8 mouse cellular contexts compared by ENCODE assay signal in genomic region chr10:128589464-128590192, GRCm38 (mm10). TPM values are rescaled to one million over a fixed set of nuclear protein-coding genes. Genes with fewer than 3 reads are reported as not detected.
DNase-seq lines count a peak whose midpoint lies in the region; ATAC-seq and TF ChIP-seq lines count a peak whose summit lies in the region.

Erbb3 (minus strand) TSS chr10:128589652.

- WGBS in forebrain, embryonic 10.5 days: 0% methylated on average over 43 of the region's 43 CpGs
- under 1% methylated on average over 41 of the region's 43 CpGs for whole genome bisulfite sequencing in hindbrain, embryonic 11.5 days
- under 1% methylated on average over 40 of the region's 43 CpGs for WGBS in limb, embryonic 13.5 days
- WGBS in midbrain, embryonic 12.5 days: under 1% methylated on average over 40 of the region's 43 CpGs
- 1% methylated on average over 37 of the region's 43 CpGs for WGBS in stomach, postnatal 0 days

- H3K9ac ChIP-seq in ES-E14 (ENCODE audit: insufficient read depth, low read depth, low read length, poor library complexity, severe bottlenecking): peak within 1 kb of the TSS; percentile 80
- H3K9ac ChIP-seq in hindbrain, embryonic 11.5 days (ENCODE audit: low read depth, low read length): peak within 1 kb of the TSS; percentile 50
- H3K9ac ChIP-seq in limb, embryonic 13.5 days: peak within 1 kb of the TSS; percentile 66
- H3K9ac ChIP-seq in midbrain, embryonic 12.5 days (replicated peaks): peak within 1 kb of the TSS; percentile 60
- H3K9ac ChIP-seq in stomach, postnatal 0 days (ENCODE audit: low read length): peak within 1 kb of the TSS; percentile 80

- no peaks in the 10 kb centered on the region for H3K9me3 ChIP-seq in ES-E14 (ENCODE audit: control insufficient read depth, insufficient read depth, low read depth, low read length)
- H3K9me3 ChIP-seq in forebrain, embryonic 10.5 days: no peaks in the 10 kb centered on the region
- H3K9me3 ChIP-seq in hindbrain, embryonic 11.5 days (ENCODE audit: control insufficient read depth, low read length): no peaks in the 10 kb centered on the region
- no peaks in the 10 kb centered on the region for H3K9me3 ChIP-seq in limb, embryonic 13.5 days
- H3K9me3 ChIP-seq in midbrain, embryonic 12.5 days: no peaks in the 10 kb centered on the region
- no peaks in the 10 kb centered on the region for H3K9me3 ChIP-seq in stomach, postnatal 0 days (ENCODE audit: control insufficient read depth, low read length)

- intact Hi-C loops in left cerebral cortex, postnatal 14 days (cut with DNase I): no loop called here

- no peaks in the 10 kb centered on the region for H3K36me3 ChIP-seq in ES-E14 (ENCODE audit: control insufficient read depth, insufficient read depth, low read length, poor library complexity, severe bottlenecking)
- no peaks in the 10 kb centered on the region for H3K36me3 ChIP-seq in forebrain, embryonic 10.5 days (replicated peaks)
- H3K36me3 ChIP-seq in hindbrain, embryonic 11.5 days (ENCODE audit: control insufficient read depth, insufficient read depth, low read length): no peaks in the 10 kb centered on the region
- no peaks in the 10 kb centered on the region for H3K36me3 ChIP-seq in limb, embryonic 13.5 days
- no peaks in the 10 kb centered on the region for H3K36me3 ChIP-seq in midbrain, embryonic 12.5 days
- no peaks in the 10 kb centered on the region for H3K36me3 ChIP-seq in stomach, postnatal 0 days (ENCODE audit: control insufficient read depth, insufficient read depth, low read length)

- TF ChIP-seq CTCF in stomach, postnatal 0 days (IDR thresholded peaks at IDR 0.05; ENCODE audit: low read depth): no peak

- H3K27me3 ChIP-seq in forebrain, embryonic 10.5 days (ENCODE audit: poor library complexity, severe bottlenecking): peaks cover 57% of the 10 kb centered on the region
- H3K27me3 ChIP-seq in hindbrain, embryonic 11.5 days (ENCODE audit: control insufficient read depth, insufficient read depth, low read length): peaks cover 33% of the 10 kb centered on the region
- H3K27me3 ChIP-seq in limb, embryonic 13.5 days: peaks cover 62% of the 10 kb centered on the region
- peaks cover 56% of the 10 kb centered on the region for H3K27me3 ChIP-seq in midbrain, embryonic 12.5 days
- no peaks in the 10 kb centered on the region for H3K27me3 ChIP-seq in stomach, postnatal 0 days (ENCODE audit: control insufficient read depth, insufficient read depth, low read length)

- peak within 1 kb of the TSS; percentile 79 to 86 for H3K4me3 ChIP-seq in ES-E14 (ENCODE audit: insufficient read depth in 1 of 2, low read depth in 1 of 2, low read length in 2 of 2, poor library complexity in 1 of 2, severe bottlenecking in 1 of 2)
- H3K4me3 ChIP-seq in forebrain, embryonic 10.5 days: peak within 1 kb of the TSS; percentile 84
- H3K4me3 ChIP-seq in hindbrain, embryonic 11.5 days (ENCODE audit: low read depth, low read length): peak within 1 kb of the TSS; percentile 66
- H3K4me3 ChIP-seq in limb, embryonic 13.5 days: peak within 1 kb of the TSS; percentile 65
- H3K4me3 ChIP-seq in midbrain, embryonic 12.5 days: peak within 1 kb of the TSS; percentile 67
- H3K4me3 ChIP-seq in stomach, postnatal 0 days (ENCODE audit: low read depth, low read length): peak within 1 kb of the TSS; percentile 70

- peak; percentile 67 for DNase-seq in ES-E14 (ENCODE audit: low read depth, low spot score)
- DNase-seq in adrenal gland, adult 2 months: peak; percentile 86
- peak; percentile 47 for DNase-seq in forebrain, embryonic 10.5 days (ENCODE audit: extremely low spot score, low spot score)
- DNase-seq in hindbrain, embryonic 11.5 days (ENCODE audit: low spot score): peak; percentile 64
- DNase-seq in stomach, postnatal 0 days (ENCODE audit: low spot score): peak; percentile 93
- no peak for DNase-seq in left cerebral cortex, postnatal 14 days (ENCODE audit: low spot score in 2 of 2)

- peak; percentile 39 for TF ChIP-seq EP300 in stomach, postnatal 0 days (optimal IDR thresholded peaks at IDR 0.05)

- peak within 1 kb of the TSS; percentile 94 for H3K4me2 ChIP-seq in hindbrain, embryonic 11.5 days (replicated peaks; ENCODE audit: low read depth, low read length)
- H3K4me2 ChIP-seq in limb, embryonic 13.5 days (replicated peaks): peak within 1 kb of the TSS; percentile 99
- peak within 1 kb of the TSS; percentile 98 for H3K4me2 ChIP-seq in midbrain, embryonic 12.5 days (replicated peaks)
- peak within 1 kb of the TSS; percentile 98 for H3K4me2 ChIP-seq in stomach, postnatal 0 days (replicated peaks; ENCODE audit: low read depth)

- in situ Hi-C loops in ES-E14 (cut with MboI; ENCODE audit: low sequenced_read_pairs in 2 of 2, unreplicated experiment in 2 of 2): no loop called here

- peaks cover 7 to 25% of the 10 kb centered on the region in 2 experiments for H3K4me1 ChIP-seq in ES-E14 (ENCODE audit: control insufficient read depth in 2 of 2, insufficient read depth in 2 of 2, low read length in 2 of 2, poor library complexity in 1 of 2)
- H3K4me1 ChIP-seq in forebrain, embryonic 10.5 days: peaks cover 40% of the 10 kb centered on the region
- H3K4me1 ChIP-seq in hindbrain, embryonic 11.5 days (replicated peaks; ENCODE audit: control insufficient read depth, insufficient read depth, low read length): 0 out of 2 replicates have a peak, but pooled peaks cover 4% of the 10 kb centered on the region
- H3K4me1 ChIP-seq in limb, embryonic 13.5 days: peaks cover 37% of the 10 kb centered on the region
- peaks cover 12% of the 10 kb centered on the region for H3K4me1 ChIP-seq in midbrain, embryonic 12.5 days
- no peaks in the 10 kb centered on the region for H3K4me1 ChIP-seq in stomach, postnatal 0 days (replicated peaks; ENCODE audit: control insufficient read depth, insufficient read depth)

- ATAC-seq in hindbrain, embryonic 11.5 days (ENCODE audit: low FRiP score): peak; percentile 33; the same call in 1 of the 2 replicates
- ATAC-seq in limb, embryonic 13.5 days (ENCODE audit: low FRiP score, low read depth): peak; percentile 48
- ATAC-seq in midbrain, embryonic 12.5 days (ENCODE audit: low FRiP score, low read depth): peak; percentile 28; the same call in 1 of the 2 replicates
- ATAC-seq in stomach, postnatal 0 days (ENCODE audit: low FRiP score, low TSS enrichment): peak; percentile 84

- H3K27ac ChIP-seq in ES-E14 (ENCODE audit: insufficient read depth, low read depth, low read length, poor library complexity, severe bottlenecking): peak within 1 kb of the TSS; percentile 94
- peak within 1 kb of the TSS; percentile 80 for H3K27ac ChIP-seq in forebrain, embryonic 10.5 days
- H3K27ac ChIP-seq in hindbrain, embryonic 11.5 days (ENCODE audit: low read depth, low read length): peak within 1 kb of the TSS; percentile 47
- peak within 1 kb of the TSS; percentile 65; the same call in 1 of the 2 replicates for H3K27ac ChIP-seq in limb, embryonic 13.5 days
- no peak within 1 kb of the TSS for H3K27ac ChIP-seq in midbrain, embryonic 12.5 days (replicated peaks)
- peak within 1 kb of the TSS; percentile 98 for H3K27ac ChIP-seq in stomach, postnatal 0 days (replicated peaks)

TF ChIP-seq in ES-E14, 5 proteins besides CTCF, POLR2A, EP300 and RAD21:
- TF ChIP-seq ZC3H11A (IDR thresholded peaks at IDR 0.05; ENCODE audit: borderline replicate concordance, low read depth, low read length) (no peak), CHD2 (IDR thresholded peaks at IDR 0.05; ENCODE audit: low read depth, low read length) (no peak), MAFK (IDR thresholded peaks at IDR 0.05; ENCODE audit: insufficient read depth, low read depth, low read length) (0 out of 2 replicates have a peak, but pooled peaks have one; percentile 5), HCFC1 (IDR thresholded peaks at IDR 0.05; ENCODE audit: borderline replicate concordance, insufficient read depth, low read length) (peak; percentile 42; the same call in 1 of the 2 replicates), ZNF384 (IDR thresholded peaks at IDR 0.05; ENCODE audit: low read depth, low read length) (peak; percentile 76; the same call in 1 of the 2 replicates)

RNA-seq across cellular contexts. Expression of gene Erbb3, which starts in this region (rescaled TPM):
- total RNA-seq in ES-E14 (2012; rRNA removed): 24.9 and 30.3 TPM in 2 replicates
- total RNA-seq in adrenal gland, adult 2 months (2021): 1 to 10 TPM; 2.3 to 3.8 TPM
- 1.1 and 1.3 TPM in 2 replicates for polyA plus RNA-seq in adrenal gland, adult 2 months (2012; rRNA removed)
- polyA plus RNA-seq in forebrain, embryonic 10.5 days (2016; fragmentation: Nextera tagmentation; extraction: Ambion mirVana): 3.0 and 3.1 TPM in 2 replicates
- polyA plus RNA-seq in hindbrain, embryonic 11.5 days (2014; fragmentation: Nextera tagmentation; extraction: Ambion mirVana): 4.6 and 7.0 TPM in 2 replicates
- polyA plus RNA-seq in limb, embryonic 13.5 days (2015; fragmentation: Nextera tagmentation; extraction: Ambion mirVana): 14.5 and 17.5 TPM in 2 replicates
- 0.76 and 0.94 TPM in 2 replicates for polyA plus RNA-seq in midbrain, embryonic 12.5 days (2016; fragmentation: Nextera tagmentation; extraction: Ambion mirVana)
- 18.6 and 18.9 TPM in 2 replicates for polyA plus RNA-seq in stomach, postnatal 0 days (2015; fragmentation: Nextera tagmentation; extraction: Ambion mirVana)
- total RNA-seq in left cerebral cortex, postnatal 14 days (2021): 1 to 10 TPM; 3.3 to 4.9 TPM

Comparison
In these comparisons a context has a peak if more than half of its experiments do, and no peak if none do; other contexts are left out.
1. Peak in ATAC-seq, H3K4me3 ChIP-seq, H3K9ac ChIP-seq and H3K4me2 ChIP-seq in midbrain, embryonic 12.5 days; RNA of the gene not detected or under 1 TPM.
2. DNase-seq: peak in ES-E14 (single experiment), adrenal gland, adult 2 months (single experiment), forebrain, embryonic 10.5 days (single experiment), hindbrain, embryonic 11.5 days (single experiment) and stomach, postnatal 0 days (single experiment); none in left cerebral cortex, postnatal 14 days (0 of 2).
3. ATAC-seq: peak in every context shown above with its lines; median percentile 84 in stomach, postnatal 0 days; 48 in limb, embryonic 13.5 days; 33 in hindbrain, embryonic 11.5 days; 28 in midbrain, embryonic 12.5 days.
4. Peak in every context shown above with its lines, with median percentiles within 50 percentile points of each other: H3K4me3 ChIP-seq, H3K9ac ChIP-seq and H3K4me2 ChIP-seq.